In the genomic region with DNA sequence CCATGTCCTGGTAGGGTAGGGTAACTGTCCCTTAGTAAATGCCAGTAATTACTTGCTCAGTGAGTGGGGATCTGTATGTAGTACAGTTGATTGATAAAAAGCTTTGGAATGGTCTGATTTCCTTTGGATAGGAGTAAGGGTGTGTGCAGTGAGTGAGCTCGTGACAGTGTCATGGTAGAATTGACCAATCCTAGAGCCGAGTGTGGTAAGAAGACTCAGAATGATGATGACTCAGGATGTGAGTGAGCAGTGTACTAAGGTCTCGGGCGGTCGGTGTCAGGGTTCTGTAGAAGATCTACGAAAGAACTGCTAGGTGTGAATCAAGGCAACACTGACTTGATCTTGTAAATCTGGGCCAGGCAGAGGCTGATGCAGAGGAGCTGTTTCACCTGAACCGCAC, we compare ENCODE assay signal across 23 mouse cellular contexts. TPM values are rescaled to one million over a fixed set of nuclear protein-coding genes. Genes with fewer than 3 reads are reported as not detected.
DNase-seq lines count a peak whose midpoint lies in the region; ATAC-seq and TF ChIP-seq lines count a peak whose summit lies in the region.
"Had no signal": no experiment of that assay in that cellular context is flagged by ENCODE, and none has a peak within 500 bp of the region (broad histone marks: within the 10 kb centered on the region; RNA-seq: fewer than 3 reads in every experiment).

No protein-coding gene starts in this region.

- no peaks in the 10 kb centered on the region for H3K4me1 ChIP-seq in heart, embryonic 12.5 days (replicated peaks)
- peaks cover 41% of the 10 kb centered on the region for H3K4me1 ChIP-seq in bone marrow macrophage, adult 2 months (ENCODE audit: control insufficient read depth, insufficient read depth, low read length)
- no peaks in the 10 kb centered on the region for H3K4me1 ChIP-seq in hindbrain, embryonic 13.5 days (replicated peaks)
- H3K4me1 ChIP-seq: embryonic facial prominence, embryonic 15.5 days; hindbrain, embryonic 12.5 days had no signal

- no peak for TF ChIP-seq CTCF in bone marrow macrophage, adult 2 months (IDR thresholded peaks at IDR 0.05; ENCODE audit: low read depth, low read length)

- no peak overlapping the region for H3K27ac ChIP-seq in heart, embryonic 12.5 days (ENCODE audit: poor library complexity, severe bottlenecking)
- H3K27ac ChIP-seq in bone marrow macrophage, adult 2 months (ENCODE audit: insufficient read depth, low read depth, low read length) = peak overlapping the region; percentile 30
- no peak overlapping the region for H3K27ac ChIP-seq in hindbrain, embryonic 13.5 days
- H3K27ac ChIP-seq: embryonic facial prominence, embryonic 15.5 days; hindbrain, embryonic 12.5 days; hindbrain, postnatal 0 days had no signal

- H3K4me3 ChIP-seq in heart, embryonic 12.5 days = no peak overlapping the region
- H3K4me3 ChIP-seq in bone marrow macrophage, adult 2 months (ENCODE audit: insufficient read depth, low read length) = no peak overlapping the region
- H3K4me3 ChIP-seq in hindbrain, embryonic 13.5 days = no peak overlapping the region
- H3K4me3 ChIP-seq: embryonic facial prominence, embryonic 15.5 days; hindbrain, embryonic 12.5 days had no signal

- no peaks in the 10 kb centered on the region for H3K27me3 ChIP-seq in heart, embryonic 12.5 days (replicated peaks)
- no peaks in the 10 kb centered on the region for H3K27me3 ChIP-seq in hindbrain, embryonic 13.5 days
- H3K27me3 ChIP-seq: CH12.LX; embryonic facial prominence, embryonic 15.5 days; hindbrain, embryonic 12.5 days had no signal

- ATAC-seq in heart, embryonic 12.5 days (ENCODE audit: insufficient number of reproducible peaks, low FRiP score) = no peak
- no peak for ATAC-seq in hindbrain, embryonic 13.5 days (ENCODE audit: low FRiP score)
- ATAC-seq: forebrain, embryonic 16.5 days; hindbrain, postnatal 0 days had no signal

- 94% methylated on average over 7 of the region's 7 CpGs for WGBS in heart, embryonic 12.5 days
- 95% methylated on average over 7 of the region's 7 CpGs for WGBS in hindbrain, embryonic 13.5 days

- H3K4me2 ChIP-seq in heart, embryonic 12.5 days = no peak overlapping the region
- no peak overlapping the region for H3K4me2 ChIP-seq in hindbrain, embryonic 13.5 days
- H3K4me2 ChIP-seq: embryonic facial prominence, embryonic 15.5 days; hindbrain, embryonic 12.5 days had no signal

- no peak overlapping the region for H3K9ac ChIP-seq in heart, embryonic 12.5 days
- H3K9ac ChIP-seq in hindbrain, embryonic 13.5 days = no peak overlapping the region
- H3K9ac ChIP-seq: embryonic facial prominence, embryonic 15.5 days; hindbrain, embryonic 12.5 days had no signal

- H3K9me3 ChIP-seq in heart, embryonic 12.5 days (replicated peaks) = no peaks in the 10 kb centered on the region
- H3K9me3 ChIP-seq in hindbrain, embryonic 13.5 days = no peaks in the 10 kb centered on the region
- H3K9me3 ChIP-seq: embryonic facial prominence, embryonic 15.5 days; hindbrain, embryonic 12.5 days had no signal

- DNase-seq in heart, adult 11 months = peak; percentile 78
- peak; percentile 58 for DNase-seq in 416B (ENCODE audit: low read depth)
- DNase-seq in T-cell, adult 2 months (ENCODE audit: low spot score) = no peak
- DNase-seq: cerebellum, adult 2 months; cerebellum, postnatal 10 days; gastrocnemius, postnatal 25 days; heart, postnatal 10 days; heart, postnatal 4 days; kidney, adult 11 months; kidney, adult 9 months had no signal

- H3K36me3 ChIP-seq in heart, embryonic 12.5 days = peaks cover 98% of the 10 kb centered on the region
- H3K36me3 ChIP-seq in hindbrain, embryonic 13.5 days = peaks cover 89% of the 10 kb centered on the region

- no peak for TF ChIP-seq POLR2A in bone marrow macrophage, adult 2 months (IDR thresholded peaks at IDR 0.05; ENCODE audit: borderline replicate concordance, low read depth, low read length)

RNA-seq across cellular contexts. Expression of a gene that starts 18.3 kb away (rescaled TPM):
- 35.8 and 38.1 TPM in 2 replicates for polyA plus RNA-seq in heart, embryonic 12.5 days (2016; fragmentation: Nextera tagmentation; extraction: Ambion mirVana)
- 51.1 and 54.6 TPM in 2 replicates for polyA plus RNA-seq in bone marrow macrophage, adult 2 months (2012; ENCODE audit: insufficient read depth, insufficient read length, missing spikeins)
- polyA plus RNA-seq in hindbrain, embryonic 13.5 days (2015; fragmentation: Nextera tagmentation; extraction: Ambion mirVana) = 17.5 and 17.7 TPM in 2 replicates

RNA-seq across cellular contexts. Expression of a gene that starts 34.7 kb away (rescaled TPM):
- not detected in 2 replicates for polyA plus RNA-seq in heart, embryonic 12.5 days (2016; fragmentation: Nextera tagmentation; extraction: Ambion mirVana)
- not detected in 2 replicates for polyA plus RNA-seq in bone marrow macrophage, adult 2 months (2012; ENCODE audit: insufficient read depth, insufficient read length, missing spikeins)
- polyA plus RNA-seq in hindbrain, embryonic 13.5 days (2015; fragmentation: Nextera tagmentation; extraction: Ambion mirVana) = not detected in 2 replicates
- polyA plus RNA-seq: cerebellum, adult 2 months; embryonic facial prominence, embryonic 11.5 days; embryonic facial prominence, embryonic 15.5 days; forebrain, embryonic 11.5 days; forebrain, embryonic 16.5 days; frontal cortex, adult 2 months; heart, embryonic 14.5 days; hindbrain, embryonic 12.5 days; hindbrain, postnatal 0 days; intestine, embryonic 14.5 days had no signal

RNA-seq across cellular contexts. Expression of a gene that starts 58.0 kb away (rescaled TPM):
- 3.1 and 3.8 TPM in 2 replicates for polyA plus RNA-seq in heart, embryonic 12.5 days (2016; fragmentation: Nextera tagmentation; extraction: Ambion mirVana)
- 43.3 and 46.4 TPM in 2 replicates for polyA plus RNA-seq in bone marrow macrophage, adult 2 months (2012; ENCODE audit: insufficient read depth, insufficient read length, missing spikeins)
- polyA plus RNA-seq in hindbrain, embryonic 13.5 days (2015; fragmentation: Nextera tagmentation; extraction: Ambion mirVana) = 3.2 and 4.3 TPM in 2 replicates
